Mouse (Mus musculus) WW6 (cell line): ENCODE results near the gene Radil.

Experiments
- DNase-seq: peaks from one replicate; pipeline ENCODE4 v3.0.0-alpha.2; 2013; ENCODE audit warnings: low read depth, low spot score

Radil gene

DNA sequence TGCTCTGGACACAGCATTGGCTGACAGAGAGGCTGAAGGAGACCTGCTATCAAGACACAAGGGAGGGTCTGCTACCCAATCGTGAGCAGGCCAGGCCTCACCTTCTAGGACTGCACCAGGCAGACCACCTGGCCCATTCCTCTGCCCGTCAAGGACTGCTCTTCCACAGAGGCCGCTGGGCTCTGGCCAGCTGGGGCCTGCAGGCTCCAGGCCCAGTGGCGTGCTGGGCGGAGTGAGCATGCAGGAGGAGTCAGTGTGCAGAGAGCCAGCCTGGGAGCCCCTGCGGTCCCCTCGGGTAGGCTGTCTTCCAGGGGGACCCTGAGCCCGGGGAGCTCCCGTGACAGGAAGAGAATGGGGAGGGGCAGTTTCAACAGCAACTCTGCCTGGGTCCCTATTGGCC lies 64.2 kb downstream of the Radil start:
- DNase-seq: no peak

GRCm38 (mm10) chr5:142483581-142483980 lies 67.3 kb downstream of the Radil start:
- no peak for DNase-seq

DNA sequence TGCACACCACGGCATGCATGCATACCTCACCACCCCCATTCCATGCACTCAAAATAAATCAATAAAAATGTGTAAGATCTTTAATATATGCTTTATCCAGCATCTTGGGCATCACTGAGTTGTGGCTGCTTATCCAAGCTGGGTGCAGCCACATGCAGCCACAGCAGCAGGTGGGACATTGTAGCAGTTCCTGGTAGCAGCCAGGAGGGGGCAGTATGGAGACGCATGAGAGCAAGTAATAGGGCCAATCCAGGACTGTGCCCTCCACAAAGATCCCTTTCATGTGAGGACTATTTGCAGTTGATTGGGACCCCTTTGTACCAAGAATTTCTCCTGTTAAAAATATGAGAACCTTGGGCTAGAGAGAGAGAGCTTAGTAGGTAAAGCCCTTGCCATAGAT lies 68.4 kb downstream of the Radil start:
- DNase-seq: no peak

DNA sequence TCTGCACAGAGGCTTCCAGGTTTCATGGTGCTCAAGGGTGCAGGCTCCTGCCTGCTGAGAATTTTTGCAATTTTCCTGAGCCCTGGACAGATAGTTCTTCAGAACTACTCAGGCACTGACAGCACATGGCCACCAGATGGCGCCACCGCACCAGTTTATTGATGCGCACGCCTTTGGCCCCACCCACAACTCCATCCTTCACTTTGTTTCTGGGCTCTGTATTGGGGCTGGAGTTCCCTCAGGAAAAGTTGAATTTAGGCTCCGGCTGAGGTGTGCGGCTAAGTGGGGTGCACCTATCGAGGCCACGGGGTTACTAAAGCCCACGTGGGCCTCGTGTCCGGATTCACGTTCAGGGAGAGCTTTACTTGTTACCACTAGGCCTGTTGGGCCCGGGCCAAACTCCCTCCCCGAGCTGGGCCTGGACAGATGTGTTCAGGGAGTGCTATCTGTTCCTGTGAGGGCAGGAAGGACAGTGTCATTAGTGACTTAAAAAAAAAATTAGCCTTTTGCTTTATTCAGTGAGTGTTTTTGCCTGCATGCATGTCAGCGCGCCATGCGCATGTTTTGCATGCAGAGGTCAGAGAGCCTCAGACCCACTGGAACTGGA lies 72.0 kb downstream of the Radil start:
- peak; percentile 68 for DNase-seq

- DNase-seq: peak; percentile 55
Measured at GRCm38 (mm10) chr5:142477866-142478615, 72.9 kb downstream of the Radil start.

- no peak for DNase-seq
Measured at GRCm38 (mm10) chr5:142477346-142477745, 73.6 kb downstream of the Radil start.

DNA sequence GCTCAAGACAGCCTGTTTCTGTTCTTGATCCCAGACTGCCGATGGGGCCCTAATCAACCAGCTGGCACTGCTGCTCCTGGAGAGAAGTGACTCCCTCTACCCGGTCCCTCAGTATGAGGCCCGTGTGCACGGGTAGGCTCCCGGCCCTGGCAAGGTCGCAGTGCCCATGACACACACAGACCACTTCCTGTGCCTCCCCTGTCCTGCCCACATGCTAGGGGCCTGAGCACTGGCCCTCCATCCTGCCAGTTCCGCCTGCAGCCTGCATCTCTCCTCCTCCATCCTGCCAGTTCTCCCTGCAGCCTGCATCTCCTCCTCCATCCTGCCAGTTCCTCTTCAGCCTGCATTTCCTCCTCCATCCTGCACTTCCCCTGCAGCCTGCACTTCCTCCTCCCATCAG lies 75.2 kb downstream of the Radil start:
- DNase-seq: no peak

DNA sequence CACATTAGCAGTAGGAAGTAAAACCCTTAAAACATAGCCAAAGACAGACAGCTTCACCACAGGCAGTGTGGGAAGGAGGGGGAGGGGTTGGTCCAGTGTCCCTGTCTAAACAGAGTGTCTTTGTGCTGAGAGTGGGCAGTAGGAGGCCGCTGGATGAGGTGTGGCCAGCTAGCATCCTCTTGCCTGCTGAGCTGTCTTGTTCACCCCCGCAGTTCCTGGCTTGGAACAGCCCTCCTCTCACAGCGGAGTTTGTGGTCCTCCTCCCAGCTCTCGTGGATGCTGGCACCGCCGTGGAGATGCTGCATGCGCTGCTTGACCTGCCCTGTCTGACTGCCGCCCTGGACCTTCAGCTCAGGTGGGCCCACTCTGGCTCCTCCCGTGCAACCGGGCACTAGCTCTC lies 77.2 kb downstream of the Radil start:
- DNase-seq: no peak

GRCm38 (mm10) chr5:142469796-142470195 lies 81.1 kb downstream of the Radil start:
- no peak for DNase-seq

GRCm38 (mm10) chr5:142468375-142468774 lies 82.5 kb downstream of the Radil start:
- no peak for DNase-seq

DNA sequence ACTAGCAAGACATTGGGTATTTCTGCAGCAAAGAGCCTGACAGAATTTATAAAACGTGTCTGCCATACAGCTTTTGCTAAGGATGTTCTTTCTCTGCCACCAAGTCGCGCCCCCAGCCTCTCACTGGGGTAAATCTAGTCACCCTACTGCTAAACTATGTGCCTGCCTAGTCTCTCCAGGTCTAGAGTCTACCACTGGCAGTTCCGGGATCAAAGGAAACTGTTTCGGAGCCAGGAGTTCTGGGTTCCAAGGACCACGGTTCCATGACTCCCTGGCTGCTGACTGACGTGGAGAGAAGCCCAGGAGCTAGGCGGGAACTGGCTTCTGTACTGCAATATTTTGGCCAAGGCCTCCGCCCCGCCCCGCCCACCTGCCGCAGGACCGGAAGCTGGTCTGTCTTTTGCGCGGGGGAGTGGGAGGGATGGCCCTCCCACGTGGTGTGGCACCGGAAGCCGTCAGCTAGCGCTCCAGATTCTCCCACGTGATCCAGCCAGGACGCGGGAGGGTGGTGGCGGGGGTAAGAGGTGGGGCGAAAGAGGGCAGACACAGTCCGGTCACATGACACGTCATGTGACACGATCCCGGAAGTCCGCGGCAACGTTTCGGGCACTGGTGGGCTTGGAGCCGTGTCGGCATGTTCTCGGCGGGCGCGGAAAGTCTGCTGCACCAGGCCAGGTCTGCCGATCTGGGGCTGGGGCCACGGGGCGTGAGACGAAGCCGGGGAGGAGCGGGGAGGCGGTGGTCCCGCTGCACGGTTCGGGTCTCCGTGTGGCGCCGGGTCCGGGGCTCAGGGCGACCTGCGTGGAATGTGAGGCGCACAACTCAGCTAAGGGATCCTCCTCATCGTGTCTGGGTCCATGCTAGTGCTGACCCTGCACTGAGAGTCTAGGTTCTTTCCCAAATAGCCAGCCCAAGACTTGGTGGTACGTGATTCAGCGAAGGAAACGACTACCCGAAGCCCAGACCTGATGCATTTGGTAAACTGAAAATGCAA lies 87.1 kb downstream of the Radil start, which contains the start of gene Ap5z1:
TSS of gene Ap5z1 (plus strand) at position 484 of the 994 bp plus-strand sequence.
- DNase-seq: peak; percentile 94

DNA sequence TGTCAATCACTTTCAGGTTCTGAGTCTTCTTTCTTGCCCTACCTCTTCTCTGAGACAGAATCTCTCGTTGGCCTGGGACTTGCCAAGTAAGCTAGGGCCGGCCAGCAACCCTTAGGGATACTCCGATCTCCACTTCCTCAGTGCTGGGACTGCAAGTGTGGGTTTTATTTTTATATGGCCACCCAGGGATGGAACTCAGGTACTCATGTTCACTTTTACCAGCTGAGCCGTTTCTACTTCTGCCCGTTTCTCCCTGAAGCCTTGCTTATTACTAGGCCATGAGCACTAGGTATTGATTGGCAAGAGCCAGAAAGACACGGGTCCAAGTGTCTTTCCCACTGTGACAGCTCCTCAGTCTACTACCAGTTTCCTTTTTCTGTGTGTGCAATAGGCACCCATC lies 87.9 kb downstream of the Radil start:
- DNase-seq: no peak

GRCm38 (mm10) chr5:142462641-142462948 lies 88.3 kb downstream of the Radil start:
- DNase-seq: no peak

DNA sequence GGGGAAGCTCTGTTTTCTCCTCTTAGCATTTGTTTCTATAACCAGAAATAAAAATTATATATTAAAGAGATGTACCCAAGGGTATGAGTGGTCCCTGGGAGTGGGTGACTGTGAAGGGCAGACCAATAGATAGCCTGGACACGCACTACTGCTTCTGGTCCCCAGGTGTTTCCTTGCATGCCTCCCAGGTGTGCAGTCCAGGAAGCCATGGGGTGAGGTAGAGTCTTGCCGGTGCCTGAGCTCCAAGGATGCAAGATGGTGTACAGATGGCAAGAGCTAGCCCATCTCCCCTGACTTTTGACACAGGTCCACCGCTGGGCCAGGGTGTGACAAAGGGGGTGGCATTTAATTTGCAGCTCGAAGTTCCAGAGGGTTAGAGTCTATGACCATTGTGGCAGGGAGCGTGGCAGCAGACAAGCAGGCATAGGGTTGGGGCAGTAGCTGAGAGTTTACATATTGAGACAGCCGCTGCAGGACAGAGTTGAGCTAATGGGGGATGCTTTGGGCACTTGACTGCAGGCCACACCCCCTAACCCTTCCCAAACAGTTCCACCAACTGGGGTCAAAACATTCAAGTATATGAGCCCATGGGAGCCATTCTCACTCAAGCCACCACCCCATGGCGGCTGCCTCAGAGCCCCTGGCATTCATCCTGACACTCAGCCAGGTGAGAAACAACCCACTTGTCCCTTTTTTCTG lies 88.8 kb downstream of the Radil start:
- DNase-seq: no peak

- DNase-seq: no peak
Measured at GRCm38 (mm10) chr5:142459834-142460233, 91.1 kb downstream of the Radil start.

DNA sequence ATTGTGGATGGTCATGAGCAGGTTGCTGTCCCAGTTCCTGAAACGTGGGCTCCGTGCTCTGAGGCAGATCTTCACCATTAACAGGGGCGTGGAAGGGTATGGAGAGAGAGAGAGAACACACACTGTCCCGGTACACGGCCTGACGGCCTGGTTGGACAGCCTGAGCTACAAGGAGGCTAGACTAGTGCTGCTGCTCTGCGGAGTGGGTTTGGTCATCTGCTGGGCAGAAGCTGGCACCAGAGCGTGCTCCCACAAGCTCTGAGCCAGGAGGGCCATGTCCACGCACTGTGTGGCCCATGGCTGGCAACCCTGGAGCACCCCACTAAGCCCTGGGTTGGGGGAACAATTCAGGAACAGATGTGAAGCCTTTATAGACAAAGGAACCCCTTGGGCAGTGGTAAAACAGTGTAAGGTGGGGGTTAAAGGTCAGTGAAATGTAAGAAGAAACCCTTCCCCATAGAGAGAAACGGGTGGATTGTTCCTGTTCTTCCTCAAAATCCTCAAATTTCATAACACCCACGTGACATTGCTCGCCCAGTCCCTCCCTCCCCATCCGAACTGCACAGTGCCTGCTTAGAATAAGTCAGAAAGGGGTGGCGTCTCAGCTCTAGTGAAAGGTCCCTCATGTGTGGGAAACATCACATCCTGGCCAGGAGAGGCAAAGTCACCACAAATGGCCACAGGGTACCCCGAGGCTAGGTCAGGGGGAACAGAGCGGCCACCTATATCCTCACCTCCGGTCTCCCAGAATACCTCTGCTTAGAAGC lies 91.9 kb downstream of the Radil start:
- no peak for DNase-seq

GRCm38 (mm10) chr5:142457345-142457744 lies 93.6 kb downstream of the Radil start:
- no peak for DNase-seq

DNA sequence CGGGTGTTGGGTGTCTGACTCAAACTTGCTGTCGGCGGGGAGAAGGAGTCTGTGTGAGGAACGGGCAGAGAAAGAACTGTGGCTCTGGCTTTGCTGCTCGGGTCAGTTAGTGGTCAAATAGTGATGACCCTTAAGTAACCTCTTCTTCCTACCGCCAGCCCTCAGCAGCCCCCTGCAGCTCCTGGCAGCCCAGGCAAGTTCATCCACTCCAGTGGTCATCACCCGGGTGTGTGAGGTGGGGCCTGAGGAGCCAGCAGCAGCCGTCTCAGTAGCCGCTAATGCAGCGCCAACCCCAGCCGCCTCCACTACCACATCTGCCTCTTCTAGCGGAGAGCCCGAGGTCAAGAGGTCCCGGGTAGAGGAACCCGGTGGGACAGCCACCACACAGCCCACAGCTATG lies 94.6 kb downstream of the Radil start:
- DNase-seq: no peak

- DNase-seq: no peak
Measured at GRCm38 (mm10) chr5:142453742-142454141, 97.2 kb downstream of the Radil start.

GRCm38 (mm10) chr5:142451759-142452158 lies 99.1 kb downstream of the Radil start:
- peak; percentile 91 for DNase-seq

DNA sequence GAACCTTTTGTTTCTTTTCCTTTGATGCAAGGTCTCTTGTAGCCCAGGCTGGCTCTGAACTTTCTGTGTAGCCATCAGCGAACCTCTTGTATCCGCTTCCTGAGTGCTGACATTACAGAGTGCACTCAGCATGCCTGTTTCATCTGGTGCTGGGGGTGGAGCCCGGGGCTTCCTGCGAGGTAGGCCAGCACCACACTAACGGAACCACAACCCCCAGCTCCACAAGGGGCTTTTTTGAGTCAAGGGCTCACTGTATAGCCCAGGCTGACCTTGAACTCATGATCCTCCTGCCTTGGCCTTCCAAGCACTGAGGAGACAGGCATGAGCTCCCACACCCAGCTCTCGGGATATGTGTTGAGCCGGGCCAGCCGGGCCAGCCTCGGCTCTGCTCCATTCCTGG lies 100.1 kb downstream of the Radil start:
- no peak for DNase-seq
